Mouse (Mus musculus) ES-E14 (cell line): ENCODE measurements around the gene Nsrp1.

Source experiments
- HCFC1 ChIP-seq: IDR thresholded peaks from 2 replicates; pipeline ENCODE4 v1.6.1; 2012; ENCODE audit warnings: low read length, inconsistent platforms, borderline replicate concordance; ENCODE audit not compliant: insufficient read depth
- MAFK ChIP-seq: IDR thresholded peaks from 2 replicates; pipeline ENCODE4 v1.6.1; 2014; ENCODE audit warnings: mild to moderate bottlenecking, low read depth, low read length, inconsistent platforms; ENCODE audit not compliant: insufficient read depth
- ZC3H11A ChIP-seq: IDR thresholded peaks from 2 replicates; pipeline ENCODE4 v1.6.1; 2012; ENCODE audit warnings: low read depth, mild to moderate bottlenecking, inconsistent platforms, low read length, borderline replicate concordance
- ZNF384 ChIP-seq: IDR thresholded peaks from 2 replicates; pipeline ENCODE4 v1.6.1; 2012; ENCODE audit warnings: low read depth, low read length, inconsistent platforms

GRCm38 (mm10) chr11:77089162-77089561, 10.9 kb upstream of the Nsrp1 start:
- TF ChIP-seq ZC3H11A: no peak
- TF ChIP-seq ZNF384: no peak
- TF ChIP-seq MAFK: no peak
- TF ChIP-seq HCFC1: no peak
